Mouse (Mus musculus): ENCODE measurements around the gene Wdtc1. TPM values are rescaled to one million over a fixed set of nuclear protein-coding genes. Genes with fewer than 3 reads are reported as not detected.

Wdtc1 gene
- total and polyA plus RNA-seq, 3 experiments, result 2.8 to 10.8 (median 9.6) TPM

GRCm38 (mm10) chr4:133266248-133266880 lies 86.9 kb downstream of the Wdtc1 start:
- TF ChIP-seq ZMIZ1 (IDR thresholded peaks at IDR 0.05; ENCODE audit: low read depth, low read length) (no peak), EP300 (IDR thresholded peaks at IDR 0.05; ENCODE audit: low read length) (no peak), RCOR1 (conservative IDR thresholded peaks at IDR 0.05; ENCODE audit: low read depth, low read length) (no peak), ETS1 (conservative IDR thresholded peaks at IDR 0.05; ENCODE audit: low read depth, low read length) (no peak)
- Histone ChIP-seq H3K27ac (ENCODE audit: insufficient read depth, low read depth) (no peak overlapping the region), H3K9me3 (replicated peaks; ENCODE audit: low read length) (no peaks in the 10 kb centered on the region), H3K4me3 (replicated peaks in 1 of 3; ENCODE audit: low read depth in 2 of 3, low read length in 2 of 3, poor library complexity in 1 of 3) (no peak overlapping the region), H3K27me3 (replicated peaks) (no peaks in the 10 kb centered on the region), H3K79me2 (replicated peaks; ENCODE audit: control insufficient read depth, extremely low read depth, insufficient read depth, poor library complexity, severe bottlenecking) (peaks cover 11% of the 10 kb centered on the region), H3K9ac (ENCODE audit: insufficient read depth, low read depth) (no peak overlapping the region), H3K36me3 (replicated peaks in 1 of 2; ENCODE audit: control insufficient read depth in 1 of 2, insufficient read depth in 1 of 2, low read length in 1 of 2) (peaks cover 47 to 67% of the 10 kb centered on the region in 2 experiments), H3K4me2 (ENCODE audit: insufficient read depth, low read depth, poor library complexity, severe bottlenecking) (no peak overlapping the region), H3K4me1 (ENCODE audit: control insufficient read depth in 1 of 2, insufficient read depth in 2 of 2) (peaks cover 27 to 82% of the 10 kb centered on the region in 2 experiments)
- no peak for DNase-seq (ENCODE audit: extremely low read depth)
- dilution Hi-C loops (cut with MboI; ENCODE audit: extremely low pct_ligation_motif_present, extremely low pct_unique_long_range_greater_than_20kb, low sequenced_read_pairs) (no loop called here), in situ Hi-C loops (cut with MboI; ENCODE audit: low pct_ligation_motif_present, low pct_unique_long_range_greater_than_20kb, low sequenced_read_pairs) (no loop called here)

GRCm38 (mm10) chr4:133265759-133266158 lies 87.5 kb downstream of the Wdtc1 start:
- no peak for TF ChIP-seq POLR2AphosphoS2 (IDR thresholded peaks at IDR 0.05; ENCODE audit: low read depth, low read length)
- TF ChIP-seq ZMIZ1 (IDR thresholded peaks at IDR 0.05; ENCODE audit: low read depth, low read length), result no peak
- no peak for TF ChIP-seq E2F4 (IDR thresholded peaks at IDR 0.05; ENCODE audit: insufficient replicate concordance, low read depth, low read length)
- no peak for TF ChIP-seq PAX5 (IDR thresholded peaks at IDR 0.05; ENCODE audit: low read length)
- TF ChIP-seq RAD21 (IDR thresholded peaks at IDR 0.05; ENCODE audit: low read depth, low read length), result no peak
- TF ChIP-seq USF2 (conservative IDR thresholded peaks at IDR 0.05; ENCODE audit: low read depth, low read length), result no peak
- TF ChIP-seq IRF4 (IDR thresholded peaks at IDR 0.05; ENCODE audit: low read depth, low read length), result no peak
- no peak for TF ChIP-seq KAT2A (IDR thresholded peaks at IDR 0.05; ENCODE audit: insufficient replicate concordance, low read length)
- TF ChIP-seq RCOR1 (conservative IDR thresholded peaks at IDR 0.05; ENCODE audit: low read depth, low read length), result no peak
- TF ChIP-seq SMC3 (IDR thresholded peaks at IDR 0.05; ENCODE audit: low read depth, low read length), result no peak
- no peak for TF ChIP-seq MAZ (IDR thresholded peaks at IDR 0.05; ENCODE audit: low read depth, low read length)
- no peak for TF ChIP-seq CTCF (conservative IDR thresholded peaks at IDR 0.05 in 1 of 2, IDR thresholded peaks at IDR 0.05 in 1 of 2; ENCODE audit: low read depth in 2 of 2, low read length in 2 of 2)
- no peak for TF ChIP-seq TBP (conservative IDR thresholded peaks at IDR 0.05; ENCODE audit: low read depth, low read length)
- TF ChIP-seq MYC (IDR thresholded peaks at IDR 0.05; ENCODE audit: low read depth, low read length), result no peak
- TF ChIP-seq NRF1 (IDR thresholded peaks at IDR 0.05; ENCODE audit: low read depth, low read length), result no peak
- TF ChIP-seq ETS1 (conservative IDR thresholded peaks at IDR 0.05; ENCODE audit: low read depth, low read length), result no peak
- no peak for TF ChIP-seq CHD1 (IDR thresholded peaks at IDR 0.05; ENCODE audit: low read depth, low read length)
- TF ChIP-seq JUN (IDR thresholded peaks at IDR 0.05; ENCODE audit: insufficient read depth, low read depth, low read length), result no peak
- TF ChIP-seq ZC3H11A (IDR thresholded peaks at IDR 0.05; ENCODE audit: low read depth, low read length), result no peak
- no peak for TF ChIP-seq SIN3A (IDR thresholded peaks at IDR 0.05; ENCODE audit: low read length)
- Histone ChIP-seq H3K27ac (ENCODE audit: insufficient read depth, low read depth) (no peak overlapping the region), H3K79me2 (replicated peaks; ENCODE audit: control insufficient read depth, extremely low read depth, insufficient read depth, poor library complexity, severe bottlenecking) (peaks cover 10% of the 10 kb centered on the region), H3K4me1 (ENCODE audit: control insufficient read depth in 1 of 2, insufficient read depth in 2 of 2) (peaks cover 30 to 86% of the 10 kb centered on the region in 2 experiments), H3K9me3 (replicated peaks; ENCODE audit: low read length) (no peaks in the 10 kb centered on the region), H3K27me3 (replicated peaks) (no peaks in the 10 kb centered on the region), H3K4me2 (ENCODE audit: insufficient read depth, low read depth, poor library complexity, severe bottlenecking) (no peak overlapping the region), H3K9ac (ENCODE audit: insufficient read depth, low read depth) (no peak overlapping the region), H3K4me3 (replicated peaks in 1 of 3; ENCODE audit: low read depth in 2 of 3, low read length in 2 of 3, poor library complexity in 1 of 3) (no peak overlapping the region), H3K36me3 (replicated peaks in 1 of 2; ENCODE audit: control insufficient read depth in 1 of 2, insufficient read depth in 1 of 2, low read length in 1 of 2) (peaks cover 47 to 72% of the 10 kb centered on the region in 2 experiments)
- dilution Hi-C loops (cut with MboI; ENCODE audit: extremely low pct_ligation_motif_present, extremely low pct_unique_long_range_greater_than_20kb, low sequenced_read_pairs) (no loop called here), in situ Hi-C loops (cut with MboI; ENCODE audit: low pct_ligation_motif_present, low pct_unique_long_range_greater_than_20kb, low sequenced_read_pairs) (no loop called here)
- DNase-seq (ENCODE audit: extremely low read depth), result no peak
